Mouse (Mus musculus) cerebellum, adult 9-11 months (tissue): ENCODE data around the gene Myo3b.

Experiments used
- DNase-seq: peaks from one replicate; pipeline ENCODE4 v3.0.0; 2022

Gene Myo3b

DNA sequence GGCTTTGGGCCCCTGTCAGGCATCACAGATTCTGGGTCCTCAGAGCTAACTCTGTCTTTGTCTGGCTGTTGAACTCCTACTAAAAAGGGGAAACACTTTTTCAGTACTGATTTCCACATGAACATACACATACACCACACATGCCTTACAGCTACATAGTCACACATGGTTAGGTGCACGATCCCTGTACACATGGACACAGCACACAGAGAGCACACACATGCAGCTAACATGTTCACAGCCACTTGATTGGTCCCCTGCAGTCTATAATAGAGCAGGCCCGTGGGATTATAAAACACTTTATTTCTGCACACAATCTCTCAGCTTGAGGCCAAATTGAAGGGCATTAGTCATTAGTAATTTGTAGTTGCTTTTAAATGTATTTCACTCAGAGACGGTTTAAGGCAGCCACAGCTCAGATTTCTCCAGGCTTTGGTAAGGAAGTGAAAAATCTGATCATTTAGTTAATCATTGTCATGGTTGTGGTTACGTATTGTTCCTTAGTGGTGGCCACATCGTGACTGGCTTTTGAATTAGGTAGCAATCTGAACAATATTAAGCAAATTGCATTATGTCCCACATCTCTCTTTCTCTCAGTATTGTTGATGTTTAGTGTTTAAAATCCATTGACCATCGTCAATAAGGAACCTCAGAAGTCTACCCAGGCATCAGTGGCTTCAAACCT is 27.6 kb downstream of the Myo3b start:
- no peak for DNase-seq

- no peak for DNase-seq
These were observed 30.9 kb downstream of the Myo3b start for GRCm38 (mm10) chr2:70069861-70070260.

DNA sequence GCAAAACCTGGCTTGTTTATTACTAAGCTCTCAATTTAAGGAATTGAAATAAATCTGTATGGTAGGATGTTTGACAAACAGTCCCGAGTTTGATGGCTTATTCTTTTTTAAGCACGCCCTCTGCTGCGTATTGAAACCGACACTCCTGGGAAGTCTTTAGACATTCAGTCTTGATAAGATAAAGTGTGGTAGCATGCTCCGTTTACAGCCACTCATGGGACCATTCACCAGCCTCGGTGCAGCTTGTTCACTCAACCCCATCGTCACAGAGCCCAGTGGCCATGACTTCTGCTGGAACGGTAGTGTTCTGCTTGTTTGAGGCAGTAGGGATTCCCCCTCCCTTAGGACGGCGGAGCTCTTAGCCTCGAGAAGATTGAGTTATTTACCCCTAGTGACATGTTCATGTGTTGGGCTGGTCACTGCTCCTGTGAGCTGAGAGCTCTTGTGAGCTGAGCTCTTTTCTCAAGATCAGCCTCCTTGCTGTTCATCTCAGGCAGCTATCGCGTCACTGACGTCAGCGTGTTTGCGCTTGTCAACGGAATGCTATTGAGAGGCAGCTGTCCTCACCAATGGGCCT is 44.6 kb downstream of the Myo3b start:
- no peak for DNase-seq

DNA sequence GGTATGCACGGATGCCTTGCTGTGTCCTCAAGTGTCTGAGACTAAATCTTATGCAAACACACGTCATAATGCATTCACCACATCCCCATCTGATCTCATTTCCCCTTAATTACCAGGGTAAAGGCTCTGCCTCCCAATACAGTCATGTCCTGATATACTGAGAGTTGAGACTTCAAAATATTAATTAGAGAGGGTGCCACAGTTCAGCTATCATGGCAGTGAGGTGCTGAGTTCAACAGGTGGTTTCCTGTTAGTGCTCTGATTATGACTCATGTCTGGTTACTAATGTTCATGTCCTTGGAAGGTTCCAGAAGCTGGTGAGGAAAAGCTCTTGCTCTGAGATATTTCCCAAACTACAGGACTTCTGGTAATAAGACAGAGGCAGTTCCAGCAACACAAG is 52.3 kb downstream of the Myo3b start:
- no peak for DNase-seq

DNA sequence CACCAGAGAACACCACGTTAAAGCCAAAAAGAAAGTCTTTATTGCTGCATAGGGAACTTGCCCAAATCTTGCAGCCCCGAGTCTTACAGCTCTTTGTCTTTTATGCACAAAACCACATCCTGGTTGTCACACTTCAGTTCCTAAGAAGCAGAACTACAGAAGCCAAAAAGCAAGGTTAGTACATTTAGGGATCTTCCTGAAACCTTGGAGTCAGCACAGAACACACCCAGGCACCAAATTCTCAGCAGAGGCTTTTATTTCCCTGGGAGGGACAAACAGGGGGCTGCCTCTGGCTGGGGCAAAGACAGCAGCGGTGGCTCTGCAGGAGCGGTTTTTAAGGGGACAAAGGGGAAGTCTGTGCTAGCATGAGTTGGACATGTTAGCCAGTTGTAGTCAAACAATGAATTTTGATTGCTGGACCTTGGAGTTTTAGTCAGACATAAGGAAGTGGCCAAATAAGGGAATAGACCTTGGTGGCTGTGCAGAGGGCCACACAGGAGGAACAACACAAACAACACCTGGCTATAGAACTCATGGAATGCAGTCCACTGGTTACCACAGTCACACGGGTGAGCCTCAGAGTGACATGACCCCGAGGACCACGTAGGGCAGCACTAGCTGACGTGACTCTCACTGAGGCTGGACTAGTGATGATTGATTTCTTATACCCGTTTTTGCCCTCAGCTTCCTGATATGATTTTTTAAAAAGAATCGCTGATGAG is 53.0 kb downstream of the Myo3b start:
- DNase-seq: no peak

- no peak for DNase-seq
These were observed 53.7 kb downstream of the Myo3b start for GRCm38 (mm10) chr2:70092665-70093064.

GRCm38 (mm10) chr2:70094446-70094845 is 55.5 kb downstream of the Myo3b start:
- no peak for DNase-seq

DNA sequence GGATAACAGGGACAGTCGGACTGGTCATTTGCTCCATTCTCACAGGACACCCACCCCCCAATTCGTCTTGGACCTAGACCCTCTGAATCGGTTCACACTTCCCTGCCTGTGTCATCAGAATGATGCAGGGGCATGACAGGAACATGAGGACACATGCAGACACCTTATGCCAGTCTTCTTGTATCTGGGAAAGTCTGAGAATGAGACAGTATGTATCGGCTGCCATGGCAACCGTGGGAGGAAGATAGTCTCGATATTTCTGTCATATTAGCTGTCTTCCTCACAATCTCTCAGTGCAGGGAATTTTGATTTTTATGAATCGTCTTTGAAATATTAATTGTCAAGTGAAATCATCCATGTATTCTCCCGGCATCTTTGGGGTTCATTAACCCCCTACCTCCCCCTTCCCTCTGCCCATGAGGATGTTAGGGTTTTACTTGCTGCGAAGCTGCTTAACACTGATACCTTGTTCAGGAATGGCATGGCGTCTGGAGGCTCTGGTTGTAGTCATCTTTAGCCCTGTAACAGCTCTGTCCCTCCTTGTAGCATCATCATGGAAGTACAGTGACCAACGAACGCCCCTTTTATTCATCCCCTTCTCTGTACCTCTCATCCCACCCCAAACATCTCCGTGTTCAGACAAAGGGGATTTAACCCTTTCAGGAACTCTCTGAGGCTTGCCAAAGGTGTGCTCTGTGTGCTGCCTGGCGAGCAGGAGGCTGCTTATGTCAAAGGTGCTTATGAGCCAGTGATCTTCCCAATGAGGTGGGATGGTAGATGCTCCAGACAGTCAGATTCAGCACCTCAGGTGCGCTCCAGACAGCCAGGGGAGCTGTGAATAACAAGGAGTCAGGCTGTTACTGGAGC is 58.5 kb downstream of the Myo3b start:
- no peak for DNase-seq

DNA sequence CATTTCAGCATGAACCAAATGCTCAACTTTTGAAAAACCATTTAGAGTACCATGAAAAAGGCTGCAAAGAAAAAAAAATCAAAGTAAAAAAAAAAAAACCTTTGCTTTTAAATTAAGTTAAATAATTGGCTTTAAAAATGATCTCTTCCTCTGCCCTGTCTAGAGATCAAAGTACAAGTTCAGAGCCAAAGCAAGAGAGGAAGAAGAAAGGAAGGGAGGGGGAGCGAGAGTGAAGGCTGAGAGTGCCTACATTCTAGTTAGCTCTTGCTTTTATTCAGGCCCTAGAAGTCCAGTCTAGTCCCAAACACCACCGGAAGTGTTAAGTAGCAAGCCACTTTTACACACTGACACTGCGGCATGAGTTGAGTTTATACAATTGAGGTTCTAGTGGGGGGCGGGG is 60.5 kb downstream of the Myo3b start:
- DNase-seq: no peak

GRCm38 (mm10) chr2:70105286-70106030 is 66.5 kb downstream of the Myo3b start:
- no peak for DNase-seq

GRCm38 (mm10) chr2:70109010-70109409 is 70.1 kb downstream of the Myo3b start:
- DNase-seq: no peak

DNA sequence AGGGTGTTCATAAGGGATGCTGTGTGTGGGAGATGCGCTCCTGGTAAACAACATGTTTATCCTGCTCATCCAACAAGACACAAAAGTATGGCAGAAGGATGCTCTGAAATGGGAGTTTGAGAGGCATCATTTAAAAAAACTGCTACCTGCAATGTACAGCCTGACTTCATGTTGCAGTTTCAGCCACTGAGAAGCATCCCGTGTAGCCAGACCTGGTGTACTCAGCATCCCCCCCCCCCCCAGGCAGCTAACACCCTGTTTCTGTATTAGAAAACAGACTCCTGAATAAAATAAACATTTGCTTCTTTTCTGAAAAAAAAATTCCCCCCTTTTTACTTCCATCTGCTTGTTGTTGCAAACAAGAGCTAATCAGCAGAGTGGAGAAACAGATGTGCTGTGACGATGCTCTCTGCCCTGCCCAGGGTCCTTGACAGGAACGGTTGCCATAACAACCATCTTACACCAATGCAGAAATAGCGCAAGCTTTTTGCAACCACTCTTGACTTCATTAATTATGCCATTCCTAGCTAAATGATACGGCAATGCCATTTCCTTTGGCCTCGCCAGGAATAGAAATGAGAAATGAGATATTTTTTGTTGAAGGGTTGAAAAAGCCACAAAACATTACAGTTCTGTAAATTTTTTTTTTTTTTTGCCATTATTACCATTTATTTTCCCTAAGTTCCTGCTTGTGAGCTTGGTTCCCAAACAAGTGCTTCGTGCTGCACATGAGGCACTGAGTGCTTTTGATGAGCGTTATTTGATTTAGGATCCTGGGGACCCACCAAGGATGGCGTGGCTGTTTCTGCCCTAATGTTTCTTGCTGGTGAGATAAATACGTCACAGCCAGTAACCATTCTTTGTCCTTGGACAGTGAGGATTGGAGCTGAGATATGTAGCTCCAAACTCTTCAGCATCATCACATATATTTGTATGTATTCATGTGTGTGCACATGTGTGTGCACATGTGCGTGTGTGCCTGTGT is 75.2 kb downstream of the Myo3b start:
- no peak for DNase-seq

GRCm38 (mm10) chr2:70118376-70119264 is 79.7 kb downstream of the Myo3b start:
- no peak for DNase-seq

DNA sequence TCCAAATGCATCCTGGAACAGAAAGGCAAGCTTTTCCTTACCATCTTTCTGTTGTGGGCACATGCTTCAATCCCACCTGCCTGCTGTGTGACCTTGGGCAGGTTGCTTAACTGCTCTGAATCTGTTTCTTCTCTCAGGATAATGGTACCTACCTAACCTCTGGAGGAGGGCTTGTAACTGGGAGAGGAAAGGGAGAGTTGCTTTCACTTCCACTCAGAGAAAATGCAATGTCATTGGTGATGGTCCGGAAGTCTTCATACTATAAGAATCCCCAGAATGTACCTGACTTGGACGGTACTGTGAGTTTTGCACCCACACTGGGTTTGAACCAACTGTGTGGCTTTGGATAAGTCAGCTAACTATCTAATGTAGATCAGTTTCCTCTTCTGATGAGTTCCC is 80.3 kb downstream of the Myo3b start:
- no peak for DNase-seq

GRCm38 (mm10) chr2:70126330-70126729 is 87.4 kb downstream of the Myo3b start:
- DNase-seq: no peak

DNA sequence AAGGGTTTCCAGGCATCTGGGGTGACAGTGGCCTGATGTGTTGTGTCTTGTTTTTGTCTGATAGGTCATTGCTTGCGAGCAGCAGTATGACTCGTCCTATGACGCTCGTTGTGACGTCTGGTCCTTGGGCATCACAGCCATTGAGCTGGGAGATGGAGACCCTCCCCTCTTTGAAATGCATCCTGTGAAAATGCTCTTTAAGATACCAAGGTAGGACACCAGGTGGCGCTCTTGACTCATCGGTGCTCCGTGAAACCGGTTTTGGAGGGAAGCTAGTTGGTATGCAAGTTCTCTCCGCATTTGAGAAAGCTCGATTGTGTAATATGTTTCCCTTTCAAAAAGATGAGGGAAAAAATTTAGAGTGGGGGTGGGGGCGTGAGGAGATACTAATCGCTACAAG is 87.9 kb downstream of the Myo3b start:
- peak; percentile 40 for DNase-seq

- no peak for DNase-seq
These were observed 88.6 kb downstream of the Myo3b start for GRCm38 (mm10) chr2:70127351-70128148.

DNA sequence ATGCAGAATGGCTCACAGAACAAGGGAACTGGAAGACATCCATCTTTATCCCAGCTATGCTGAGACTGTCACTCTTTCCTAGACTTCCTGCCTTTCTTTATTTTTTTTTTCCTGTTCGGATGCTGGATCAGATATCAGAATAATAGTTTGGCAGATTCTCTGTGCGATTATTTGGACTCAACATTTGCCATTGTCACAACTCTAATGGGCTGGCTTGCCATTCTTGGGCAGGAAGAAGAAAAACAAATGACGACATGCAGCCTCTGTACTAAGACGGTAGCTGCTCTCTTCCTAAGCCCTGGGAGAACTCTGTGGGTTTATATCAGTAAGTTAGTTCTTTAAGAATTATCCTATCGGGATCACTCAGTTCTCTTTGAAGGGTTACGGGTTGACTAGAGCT is 89.7 kb downstream of the Myo3b start:
- DNase-seq: no peak

DNA sequence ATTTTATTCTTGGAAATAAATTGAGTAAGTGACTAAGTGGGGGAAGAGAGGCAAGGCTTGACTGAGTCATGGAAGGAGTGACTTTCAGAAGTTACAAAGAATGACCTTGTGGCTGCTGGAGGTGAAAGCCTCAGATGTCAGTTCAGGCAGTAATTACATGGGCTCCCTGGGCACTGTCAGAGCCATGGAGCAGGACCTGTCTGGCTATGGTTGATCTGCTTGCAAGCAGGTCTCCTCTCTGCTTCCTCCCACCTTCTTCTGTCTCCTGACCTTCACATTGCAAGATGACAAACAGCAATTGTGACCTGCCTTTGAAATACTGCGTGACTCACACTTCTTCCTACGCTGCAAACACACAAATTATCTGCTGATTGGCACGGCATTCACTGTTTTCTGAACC is 90.6 kb downstream of the Myo3b start:
- DNase-seq: no peak
